Comparison of ENCODE assay signal across 20 mouse cellular contexts in genomic region chr2:35574643-35575042, GRCm38 (mm10).
"Had no signal": no experiment of that assay in that cellular context is flagged by ENCODE, and none has a peak within 500 bp of the region (broad histone marks: within the 10 kb centered on the region; RNA-seq: fewer than 3 reads in every experiment).

No protein-coding gene starts in this region.

- H3K36me3 ChIP-seq: midbrain, embryonic 10.5 days; midbrain, embryonic 12.5 days; neural tube, embryonic 13.5 days; neural tube, embryonic 15.5 days; stomach, embryonic 15.5 days had no signal

- H3K27ac ChIP-seq: midbrain, embryonic 10.5 days; midbrain, embryonic 12.5 days; neural tube, embryonic 13.5 days; neural tube, embryonic 15.5 days; stomach, embryonic 15.5 days had no signal

- ATAC-seq: midbrain, embryonic 16.5 days had no signal

- H3K9me3 ChIP-seq: midbrain, embryonic 10.5 days; midbrain, embryonic 12.5 days; neural tube, embryonic 13.5 days; neural tube, embryonic 15.5 days; stomach, embryonic 15.5 days had no signal

- DNase-seq: lung, adult 18-20 months; lung, embryonic 14.5 days; lung, postnatal 10 days; lung, postnatal 4 days; midbrain, embryonic 14.5 days; retina, postnatal 1 day; right cerebral cortex, adult 18-20 months; right cerebral cortex, postnatal 25 days; right cerebral cortex, postnatal 4 days; spleen, adult 18-20 months; thymus, adult 18-20 months; thymus, postnatal 14 days; thymus, postnatal 36 days had no signal

- H3K4me1 ChIP-seq: midbrain, embryonic 12.5 days; neural tube, embryonic 13.5 days; neural tube, embryonic 15.5 days had no signal

- H3K27me3 ChIP-seq: stomach, embryonic 15.5 days had no signal

- H3K4me3 ChIP-seq: midbrain, embryonic 10.5 days; midbrain, embryonic 12.5 days; myocyte; neural tube, embryonic 13.5 days; neural tube, embryonic 15.5 days; stomach, embryonic 15.5 days had no signal

- H3K4me2 ChIP-seq: lung, embryonic 14.5 days; midbrain, embryonic 12.5 days; neural tube, embryonic 13.5 days; neural tube, embryonic 15.5 days; stomach, embryonic 15.5 days had no signal

- H3K9ac ChIP-seq: lung, embryonic 14.5 days; midbrain, embryonic 12.5 days; neural tube, embryonic 13.5 days; neural tube, embryonic 15.5 days; stomach, embryonic 15.5 days had no signal
